Mouse (Mus musculus): ENCODE measurements around the gene Birc2.
A peak's percentile ranks its signal among the peaks of the same experiment; 100 is the strongest.
"Not testable (repeated sequence)": the region's sequence is repeated elsewhere in the genome, so short reads cannot be mapped to it uniquely, and the experiment has no call there.

Birc2 gene

GRCm38 (mm10) chr9:7836905-7837805, at the start of gene Birc2:
TSS of gene Birc2 (minus strand) at chr9:7837064.
- peak; percentile 95 for DNase-seq (ENCODE audit: low spot score)

- DNase-seq (ENCODE audit: low spot score) = no peak
Measured at GRCm38 (mm10) chr9:7884346-7884745, 47.5 kb upstream of the Birc2 start.

- DNase-seq (ENCODE audit: low spot score) = no peak
Measured at GRCm38 (mm10) chr9:7882304-7882865, 45.5 kb upstream of the Birc2 start.

- no peak for DNase-seq (ENCODE audit: low spot score)
Measured at GRCm38 (mm10) chr9:7873511-7874211, 36.8 kb upstream of the Birc2 start.

GRCm38 (mm10) chr9:7872775-7873439, 36.0 kb upstream of the Birc2 start, which contains the start of gene Birc3:
TSS of gene Birc3 (minus strand) at chr9:7873186.
- peak; percentile 44 for DNase-seq (ENCODE audit: low spot score)

- no peak for DNase-seq (ENCODE audit: low spot score)
Measured at GRCm38 (mm10) chr9:7872044-7872774, 35.3 kb upstream of the Birc2 start.

GRCm38 (mm10) chr9:7871316-7872043, 34.6 kb upstream of the Birc2 start:
- no peak for DNase-seq (ENCODE audit: low spot score)

GRCm38 (mm10) chr9:7870556-7871315, 33.9 kb upstream of the Birc2 start:
- DNase-seq (ENCODE audit: low spot score) = no peak

- DNase-seq (ENCODE audit: low spot score) = no peak
Measured at GRCm38 (mm10) chr9:7868838-7869491, 32.1 kb upstream of the Birc2 start.

GRCm38 (mm10) chr9:7867981-7868380, 31.1 kb upstream of the Birc2 start:
- no peak for DNase-seq (ENCODE audit: low spot score)

GRCm38 (mm10) chr9:7866981-7867380, 30.1 kb upstream of the Birc2 start:
- not testable (repeated sequence) for DNase-seq (ENCODE audit: low spot score)

- DNase-seq (ENCODE audit: low spot score) = no peak
Measured at GRCm38 (mm10) chr9:7860976-7861375, 24.1 kb upstream of the Birc2 start.

- no peak for DNase-seq (ENCODE audit: low spot score)
Measured at GRCm38 (mm10) chr9:7855912-7856311, 19.0 kb upstream of the Birc2 start.

GRCm38 (mm10) chr9:7855374-7855773, 18.5 kb upstream of the Birc2 start:
- DNase-seq (ENCODE audit: low spot score) = peak; percentile 39

GRCm38 (mm10) chr9:7854196-7854595, 17.3 kb upstream of the Birc2 start:
- DNase-seq (ENCODE audit: low spot score) = not testable (repeated sequence)

GRCm38 (mm10) chr9:7852346-7853230, 15.7 kb upstream of the Birc2 start:
- no peak for DNase-seq (ENCODE audit: low spot score)

GRCm38 (mm10) chr9:7851841-7852240, 15.0 kb upstream of the Birc2 start:
- no peak for DNase-seq (ENCODE audit: low spot score)

GRCm38 (mm10) chr9:7848191-7848590, 11.3 kb upstream of the Birc2 start:
- DNase-seq (ENCODE audit: low spot score) = no peak
